Mouse (Mus musculus) testis, adult 2 months (tissue): Measurements from ENCODE around the gene Insl5.

Source experiments
- CTCF ChIP-seq: fragments of 200-500 bp; IDR thresholded peaks from 2 replicates; pipeline ENCODE4 v1.5.1; 2012; ENCODE audit warnings: low read depth, mild to moderate bottlenecking, inconsistent platforms, low read length, moderate library complexity; ENCODE audit not compliant: control insufficient read depth, insufficient read depth, insufficient replicate concordance
- POLR2A ChIP-seq: fragments of 200-500 bp; IDR thresholded peaks from 2 replicates; pipeline ENCODE4 v1.6.1; 2012; ENCODE audit warnings: low read depth, mild to moderate bottlenecking, inconsistent platforms, low read length, moderate library complexity; ENCODE audit not compliant: control insufficient read depth

DNA sequence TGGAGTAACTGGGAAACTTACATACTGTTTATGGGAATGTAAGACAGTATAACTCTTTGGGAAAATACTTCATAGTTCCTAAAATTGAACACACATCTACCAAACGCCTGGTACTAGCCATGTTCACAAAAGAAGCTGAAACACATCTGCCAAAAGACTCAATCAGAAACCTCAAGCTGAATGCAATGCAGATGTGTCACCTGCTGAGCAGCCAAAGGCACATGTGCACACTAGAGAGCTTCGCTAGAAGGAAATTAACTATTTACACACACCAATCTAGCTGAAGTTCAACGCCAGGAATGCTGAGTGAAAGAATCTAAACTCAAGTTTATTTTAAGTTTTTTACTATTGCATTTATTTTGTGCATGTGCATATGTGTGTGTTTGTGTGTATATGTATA is 44.0 kb upstream of the Insl5 start:
- no peak for TF ChIP-seq CTCF
- no peak for TF ChIP-seq POLR2A
